Mouse (Mus musculus): ENCODE measurements around the gene Vps45. TPM values are rescaled to one million over a fixed set of nuclear protein-coding genes. Genes with fewer than 3 reads are reported as not detected.
"Not testable (repeated sequence)": the region's sequence is repeated elsewhere in the genome, so short reads cannot be mapped to it uniquely, and the experiment has no call there.

The Vps45 gene
- polyA plus RNA-seq, 1 experiment from 2014 or later: 20.4 TPM

DNA sequence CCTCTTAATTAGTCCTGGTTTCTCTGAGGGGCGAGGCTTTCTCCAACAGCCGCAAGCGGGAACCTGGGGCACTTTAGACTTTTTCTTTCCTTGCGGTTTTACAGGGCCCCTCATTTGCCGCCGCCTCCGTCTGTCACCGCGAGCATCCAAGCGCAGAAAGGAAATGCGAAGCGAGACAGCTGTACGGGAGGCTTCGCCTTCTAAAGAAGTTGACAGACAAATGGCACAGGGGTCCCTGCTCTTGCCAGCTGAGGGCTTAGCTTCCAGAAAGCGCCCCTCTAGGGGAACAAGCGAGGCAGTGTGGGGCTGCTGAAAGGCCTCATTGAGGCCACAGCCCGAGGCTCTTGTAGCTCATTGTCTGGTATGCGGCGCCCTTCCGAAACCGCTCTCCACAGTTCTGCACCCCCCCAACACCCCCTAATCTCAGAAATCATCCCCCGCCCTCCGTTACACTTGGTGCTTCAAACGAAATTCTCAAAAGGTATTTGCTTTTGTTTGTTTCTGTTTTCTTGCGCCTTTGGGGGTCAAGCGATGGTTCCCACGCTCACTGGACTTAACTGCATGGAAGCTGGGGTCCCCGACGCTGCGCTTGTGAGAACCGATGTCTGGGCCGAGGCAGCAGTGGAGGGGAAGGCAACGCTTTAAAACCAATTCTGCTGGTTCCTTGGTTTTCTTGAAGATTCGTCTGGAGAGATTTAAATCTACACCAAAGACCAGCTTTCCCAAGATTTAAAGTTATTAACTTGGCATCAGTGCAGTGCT lies 85.2 kb downstream of the Vps45 start:
- Histone ChIP-seq H3K4me3 (ENCODE audit: low read depth, low read length) (peak overlapping the region; percentile 36), H3K27ac (ENCODE audit: low read depth, low read length) (no peak overlapping the region), H3K27me3 (ENCODE audit: control insufficient read depth, insufficient read depth, low read length) (peaks cover 7% of the 10 kb centered on the region; the same call in 1 of the 2 replicates), H3K4me1 (ENCODE audit: control insufficient read depth, insufficient read depth, low read length) (peaks cover 4% of the 10 kb centered on the region), H3K9me3 (replicated peaks; ENCODE audit: control insufficient read depth, low read length) (no peaks in the 10 kb centered on the region), H3K4me2 (peak overlapping the region; percentile 71), H3K36me3 (ENCODE audit: control insufficient read depth, insufficient read depth, low read length) (no peaks in the 10 kb centered on the region), H3K9ac (ENCODE audit: low read depth, low read length) (peak overlapping the region; percentile 66)
- no peak for ATAC-seq (replicated peaks; ENCODE audit: insufficient number of reproducible peaks, low FRiP score, low TSS enrichment)
- WGBS (ENCODE audit: insufficient replicate concordance): 6% methylated on average over 34 of the region's 34 CpGs

DNA sequence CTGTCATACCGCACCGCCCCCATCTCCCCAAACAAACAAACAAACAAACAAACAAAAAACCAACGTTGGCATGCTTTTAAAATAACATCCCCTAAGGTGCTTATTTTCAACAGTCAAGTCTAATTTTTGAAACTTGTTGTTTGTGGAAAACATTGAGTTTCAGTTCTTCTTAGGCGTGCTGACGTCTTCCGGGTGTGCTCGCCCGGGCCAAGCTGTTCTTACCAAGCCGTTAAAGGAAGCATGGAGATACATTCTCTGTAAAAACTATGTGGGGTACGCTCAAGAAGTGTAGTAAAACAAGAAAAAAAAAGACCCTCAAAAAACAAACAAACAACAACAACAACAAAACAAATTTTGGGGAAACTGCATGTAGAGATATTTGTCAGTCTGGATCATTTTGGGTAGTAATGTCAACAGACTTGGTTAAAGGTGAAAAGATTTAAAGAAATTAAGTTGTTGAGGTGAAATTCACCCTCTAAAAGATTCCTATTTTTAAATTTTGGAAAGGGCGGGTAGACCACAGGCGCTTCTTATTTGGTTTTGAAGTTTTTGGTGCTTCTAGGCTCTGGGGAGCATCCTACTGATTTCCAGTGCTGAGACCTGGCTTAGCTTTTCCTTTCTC lies 85.9 kb downstream of the Vps45 start:
- Histone ChIP-seq H3K4me1 (ENCODE audit: control insufficient read depth, insufficient read depth, low read length) (peaks cover 4% of the 10 kb centered on the region), H3K9me3 (replicated peaks; ENCODE audit: control insufficient read depth, low read length) (no peaks in the 10 kb centered on the region), H3K4me2 (peak overlapping the region; percentile 71), H3K36me3 (ENCODE audit: control insufficient read depth, insufficient read depth, low read length) (no peaks in the 10 kb centered on the region), H3K27me3 (ENCODE audit: control insufficient read depth, insufficient read depth, low read length) (peaks cover 7% of the 10 kb centered on the region; the same call in 1 of the 2 replicates), H3K4me3 (ENCODE audit: low read depth, low read length) (peak overlapping the region; percentile 36), H3K27ac (ENCODE audit: low read depth, low read length) (no peak overlapping the region), H3K9ac (ENCODE audit: low read depth, low read length) (peak overlapping the region; percentile 66)
- whole genome bisulfite sequencing (ENCODE audit: insufficient replicate concordance): 74% methylated on average over 12 of the region's 12 CpGs
- no peak for ATAC-seq (replicated peaks; ENCODE audit: insufficient number of reproducible peaks, low FRiP score, low TSS enrichment)

DNA sequence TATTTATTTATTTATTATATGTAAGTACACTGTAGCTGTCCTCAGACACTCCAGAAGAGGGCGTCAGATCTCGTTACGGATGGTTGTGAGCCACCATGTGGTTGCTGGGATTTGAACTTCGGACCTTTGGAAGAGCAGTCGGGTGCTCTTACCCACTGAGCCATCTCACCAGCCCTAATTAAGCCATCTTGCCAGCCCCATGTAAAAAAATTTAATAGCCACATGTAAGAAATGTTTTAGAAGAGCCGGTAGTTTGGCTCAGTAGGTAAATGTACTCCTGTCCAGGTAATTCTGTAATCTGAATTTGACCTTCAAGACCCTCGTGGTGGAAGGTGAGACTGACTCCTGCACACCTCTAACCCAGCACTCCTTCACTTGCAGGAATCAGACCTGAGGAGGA lies 87.6 kb downstream of the Vps45 start:
- not testable (repeated sequence) for H3K4me3 ChIP-seq (ENCODE audit: low read depth, low read length); ATAC-seq (replicated peaks; ENCODE audit: insufficient number of reproducible peaks, low FRiP score, low TSS enrichment)
- 64% methylated on average over 7 of the region's 7 CpGs for WGBS (ENCODE audit: insufficient replicate concordance)

DNA sequence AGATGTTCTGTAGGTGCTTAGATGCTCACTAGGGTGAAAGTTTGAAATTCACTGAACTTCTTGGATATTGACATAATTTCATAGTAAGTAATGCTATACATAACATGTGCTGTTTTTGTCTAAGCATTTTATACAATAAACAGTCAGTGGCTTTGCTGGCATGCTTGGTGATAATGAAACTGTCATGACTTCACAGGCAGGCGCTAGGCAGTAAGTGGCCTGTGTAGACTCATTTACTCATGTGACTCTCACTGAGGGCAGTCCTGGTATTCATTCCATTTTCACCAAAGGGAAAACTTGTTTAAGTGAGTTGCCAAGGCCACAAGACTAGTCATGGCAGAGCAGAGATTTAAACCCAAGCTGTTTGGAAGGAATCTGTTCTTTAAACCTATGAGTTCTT lies 89.0 kb downstream of the Vps45 start:
- 57% methylated on average over 1 of the region's 1 CpGs for WGBS (ENCODE audit: insufficient replicate concordance)
- Histone ChIP-seq H3K9ac (ENCODE audit: low read depth, low read length) (no peak overlapping the region), H3K4me1 (ENCODE audit: control insufficient read depth, insufficient read depth, low read length) (peaks cover 8% of the 10 kb centered on the region), H3K4me3 (ENCODE audit: low read depth, low read length) (no peak overlapping the region), H3K27me3 (ENCODE audit: control insufficient read depth, insufficient read depth, low read length) (peaks cover 7% of the 10 kb centered on the region; the same call in 1 of the 2 replicates), H3K9me3 (replicated peaks; ENCODE audit: control insufficient read depth, low read length) (no peaks in the 10 kb centered on the region), H3K27ac (ENCODE audit: low read depth, low read length) (no peak overlapping the region), H3K4me2 (no peak overlapping the region), H3K36me3 (ENCODE audit: control insufficient read depth, insufficient read depth, low read length) (no peaks in the 10 kb centered on the region)
- ATAC-seq (replicated peaks; ENCODE audit: insufficient number of reproducible peaks, low FRiP score, low TSS enrichment): no peak

More for the DNA sequence above, 87.6 kb downstream of the Vps45 start:
- not testable (repeated sequence) for H3K36me3 ChIP-seq (ENCODE audit: control insufficient read depth, insufficient read depth, low read length); H3K4me2 ChIP-seq; H3K27ac ChIP-seq (ENCODE audit: low read depth, low read length); H3K4me1 ChIP-seq (ENCODE audit: control insufficient read depth, insufficient read depth, low read length); H3K9me3 ChIP-seq (replicated peaks; ENCODE audit: control insufficient read depth, low read length); H3K9ac ChIP-seq (ENCODE audit: low read depth, low read length); H3K27me3 ChIP-seq (ENCODE audit: control insufficient read depth, insufficient read depth, low read length)

DNA sequence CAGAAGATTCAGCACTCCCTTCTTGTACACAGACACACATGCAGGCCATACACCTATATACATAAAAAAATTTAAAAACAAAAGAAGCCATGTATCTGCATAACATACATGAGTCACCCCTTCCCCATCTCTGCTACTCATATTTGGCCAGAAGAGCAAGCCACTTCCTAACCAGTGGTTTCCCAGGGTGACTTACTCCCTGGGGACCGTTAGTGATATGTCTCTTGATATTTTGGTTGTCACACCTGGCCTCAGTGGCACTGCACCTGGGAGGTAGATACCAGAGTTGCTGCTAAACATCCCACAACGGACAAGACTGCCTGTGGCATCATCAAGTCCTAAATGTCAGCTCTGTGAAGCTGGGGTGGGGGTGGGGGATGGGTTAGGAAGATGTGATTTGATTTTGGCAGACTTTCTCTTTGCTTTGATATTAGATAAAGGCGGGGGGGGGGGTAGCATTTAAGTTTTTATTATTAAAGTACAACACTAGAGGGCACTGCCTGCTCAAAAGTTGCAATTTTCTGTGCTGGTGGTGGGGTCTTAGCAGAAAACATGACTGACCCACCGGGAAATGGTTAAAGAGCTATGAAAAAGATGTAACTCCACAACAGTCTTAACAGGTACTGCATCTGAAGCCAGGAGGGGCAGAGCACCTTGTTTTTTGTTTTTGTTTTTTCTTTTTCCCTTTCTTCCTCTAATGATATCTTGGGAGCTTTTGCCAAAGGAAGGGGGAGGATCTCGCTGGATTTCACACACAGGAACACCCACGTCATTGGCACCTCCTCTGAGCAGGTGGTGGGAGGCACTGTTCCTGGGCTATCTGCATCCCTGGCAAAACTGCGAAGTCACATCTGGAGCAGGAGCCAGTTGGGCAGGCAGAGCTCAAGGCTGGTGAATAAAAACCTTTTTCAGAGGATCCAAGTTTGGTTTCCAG lies 92.5 kb downstream of the Vps45 start:
- WGBS (ENCODE audit: insufficient replicate concordance): 9% methylated on average over 7 of the region's 7 CpGs
- ATAC-seq (replicated peaks; ENCODE audit: insufficient number of reproducible peaks, low FRiP score, low TSS enrichment): no peak

DNA sequence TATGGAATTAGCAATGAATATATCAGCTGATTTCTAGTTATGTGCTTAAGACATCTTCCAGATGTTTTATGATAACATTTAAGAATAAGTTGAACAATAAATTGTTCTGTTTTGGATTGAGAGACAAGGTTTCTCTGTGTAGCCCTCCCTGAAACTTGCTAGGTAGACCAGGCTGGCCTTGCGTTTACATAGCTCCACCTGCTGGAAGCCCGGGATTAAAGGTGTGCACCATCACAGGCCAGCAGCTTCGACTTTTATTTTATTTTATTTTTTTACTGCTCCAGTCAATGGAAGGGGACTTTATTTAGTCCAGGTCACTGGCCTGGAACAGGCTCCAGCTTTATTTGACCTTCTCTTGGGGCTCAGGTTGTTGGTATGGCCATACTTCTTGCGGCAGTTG lies 94.6 kb downstream of the Vps45 start:
- H3K4me1 ChIP-seq (ENCODE audit: control insufficient read depth, insufficient read depth, low read length): peaks cover 5% of the 10 kb centered on the region
- no peaks in the 10 kb centered on the region for H3K36me3 ChIP-seq (ENCODE audit: control insufficient read depth, insufficient read depth, low read length)
- no peak for ATAC-seq (replicated peaks; ENCODE audit: insufficient number of reproducible peaks, low FRiP score, low TSS enrichment)
- no peak overlapping the region for H3K9ac ChIP-seq (ENCODE audit: low read depth, low read length)
- no peaks in the 10 kb centered on the region for H3K27me3 ChIP-seq (ENCODE audit: control insufficient read depth, insufficient read depth, low read length)
- no peak overlapping the region for H3K4me3 ChIP-seq (ENCODE audit: low read depth, low read length)
- WGBS (ENCODE audit: insufficient replicate concordance): 37% methylated on average over 4 of the region's 4 CpGs
- no peak overlapping the region for H3K4me2 ChIP-seq
- no peak overlapping the region for H3K27ac ChIP-seq (ENCODE audit: low read depth, low read length)
- no peaks in the 10 kb centered on the region for H3K9me3 ChIP-seq (replicated peaks; ENCODE audit: control insufficient read depth, low read length)

More for the DNA sequence above, 92.5 kb downstream of the Vps45 start:
- Histone ChIP-seq H3K27me3 (ENCODE audit: control insufficient read depth, insufficient read depth, low read length) (no peaks in the 10 kb centered on the region), H3K4me1 (ENCODE audit: control insufficient read depth, insufficient read depth, low read length) (peaks cover 4% of the 10 kb centered on the region; the same call in 1 of the 2 replicates), H3K4me3 (ENCODE audit: low read depth, low read length) (no peak overlapping the region), H3K9ac (ENCODE audit: low read depth, low read length) (0 out of 2 replicates have a peak overlapping the region, but pooled peaks have one; percentile 4), H3K27ac (ENCODE audit: low read depth, low read length) (peak overlapping the region; percentile 3; the same call in 1 of the 2 replicates), H3K4me2 (peak overlapping the region; percentile 47), H3K9me3 (replicated peaks; ENCODE audit: control insufficient read depth, low read length) (no peaks in the 10 kb centered on the region), H3K36me3 (ENCODE audit: control insufficient read depth, insufficient read depth, low read length) (no peaks in the 10 kb centered on the region)

DNA sequence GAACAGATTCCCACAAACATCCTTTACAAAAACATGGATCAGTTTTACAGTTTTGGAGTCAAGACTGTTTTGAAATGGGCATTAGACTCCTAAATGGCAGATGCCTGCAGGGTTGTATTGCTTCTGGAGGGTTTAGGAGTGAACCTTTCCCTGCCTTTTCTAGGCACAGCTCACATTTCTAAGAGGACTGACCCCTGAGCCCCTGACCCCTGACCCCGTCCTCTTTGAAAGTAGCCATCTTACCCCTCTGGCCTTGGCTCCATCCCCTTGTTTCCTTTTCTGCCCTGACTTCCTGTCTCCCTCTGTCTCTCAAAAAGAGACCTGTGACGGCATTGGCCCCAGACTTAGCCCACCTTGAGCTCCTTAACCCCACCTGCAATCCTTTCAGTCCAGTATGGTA lies 95.0 kb downstream of the Vps45 start:
- H3K36me3 ChIP-seq (ENCODE audit: control insufficient read depth, insufficient read depth, low read length): no peaks in the 10 kb centered on the region
- H3K4me3 ChIP-seq (ENCODE audit: low read depth, low read length): no peak overlapping the region
- 44% methylated on average over 2 of the region's 2 CpGs for WGBS (ENCODE audit: insufficient replicate concordance)
- no peaks in the 10 kb centered on the region for H3K9me3 ChIP-seq (replicated peaks; ENCODE audit: control insufficient read depth, low read length)
- H3K27ac ChIP-seq (ENCODE audit: low read depth, low read length): no peak overlapping the region
- no peak for ATAC-seq (replicated peaks; ENCODE audit: insufficient number of reproducible peaks, low FRiP score, low TSS enrichment)
- H3K9ac ChIP-seq (ENCODE audit: low read depth, low read length): no peak overlapping the region
- peaks cover 8% of the 10 kb centered on the region for H3K4me1 ChIP-seq (ENCODE audit: control insufficient read depth, insufficient read depth, low read length)
- no peaks in the 10 kb centered on the region for H3K27me3 ChIP-seq (ENCODE audit: control insufficient read depth, insufficient read depth, low read length)
- H3K4me2 ChIP-seq: no peak overlapping the region

DNA sequence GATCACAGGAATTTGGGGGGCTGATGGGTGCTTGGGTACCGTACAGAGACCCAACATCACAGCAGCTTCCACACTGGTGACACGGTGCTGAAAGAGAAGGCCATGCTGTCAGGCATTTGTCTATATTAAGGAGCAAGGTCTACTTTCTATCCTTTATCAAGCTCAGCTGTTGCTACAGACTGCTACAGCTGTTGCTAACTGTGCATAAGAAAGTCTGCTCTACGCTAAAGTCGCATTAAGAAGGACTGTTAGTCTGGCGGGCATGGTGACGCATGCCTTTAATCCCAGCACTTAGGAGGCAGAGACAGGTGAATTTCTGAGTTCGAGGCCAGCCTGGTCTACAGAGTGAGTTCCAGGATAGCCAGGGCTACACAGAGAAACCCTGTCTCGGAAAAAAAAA lies 96.1 kb downstream of the Vps45 start:
- not testable (repeated sequence) for H3K4me2 ChIP-seq; H3K4me3 ChIP-seq (ENCODE audit: low read depth, low read length); H3K9ac ChIP-seq (ENCODE audit: low read depth, low read length); H3K36me3 ChIP-seq (ENCODE audit: control insufficient read depth, insufficient read depth, low read length); H3K27me3 ChIP-seq (ENCODE audit: control insufficient read depth, insufficient read depth, low read length); H3K9me3 ChIP-seq (replicated peaks; ENCODE audit: control insufficient read depth, low read length); ATAC-seq (replicated peaks; ENCODE audit: insufficient number of reproducible peaks, low FRiP score, low TSS enrichment)
- H3K27ac ChIP-seq (ENCODE audit: low read depth, low read length): peak overlapping the region; percentile 88
- 75% methylated on average over 8 of the region's 8 CpGs for WGBS (ENCODE audit: insufficient replicate concordance)
- H3K4me1 ChIP-seq (ENCODE audit: control insufficient read depth, insufficient read depth, low read length): peaks cover 12% of the 10 kb centered on the region

Measured in heart, embryonic 11.5 days (tissue).